10 mouse cellular contexts compared by ENCODE assay signal in genomic region chr11:97807626-97808025, GRCm38 (mm10). TPM values are rescaled to one million over a fixed set of nuclear protein-coding genes. Genes with fewer than 3 reads are reported as not detected.
A peak's percentile ranks its signal among the peaks of the same experiment; 100 is the strongest.
DNase-seq lines count a peak whose midpoint lies in the region; ATAC-seq and TF ChIP-seq lines count a peak whose summit lies in the region.
"Had no signal": no experiment of that assay in that cellular context is flagged by ENCODE, and none has a peak within 500 bp of the region (broad histone marks: within the 10 kb centered on the region; RNA-seq: fewer than 3 reads in every experiment).

No protein-coding gene starts in this region.

- H3K4me2 ChIP-seq in lung, postnatal 0 days (replicated peaks; ENCODE audit: low read depth, low read length), result no peak overlapping the region
- no peak overlapping the region for H3K4me2 ChIP-seq in hindbrain, embryonic 14.5 days (replicated peaks)
- H3K4me2 ChIP-seq in neural tube, embryonic 13.5 days, result no peak overlapping the region

- no peak overlapping the region for H3K4me3 ChIP-seq in lung, postnatal 0 days (ENCODE audit: low read depth, low read length)
- no peak overlapping the region for H3K4me3 ChIP-seq in hindbrain, embryonic 14.5 days (replicated peaks; ENCODE audit: low read length)
- no peak overlapping the region for H3K4me3 ChIP-seq in neural tube, embryonic 13.5 days

- no peak for TF ChIP-seq CTCF in lung, postnatal 0 days (IDR thresholded peaks at IDR 0.05)

- no peaks in the 10 kb centered on the region for H3K9me3 ChIP-seq in lung, postnatal 0 days (ENCODE audit: low read length)
- no peaks in the 10 kb centered on the region for H3K9me3 ChIP-seq in hindbrain, embryonic 14.5 days (ENCODE audit: control insufficient read depth, low read length)
- H3K9me3 ChIP-seq in neural tube, embryonic 13.5 days, result no peaks in the 10 kb centered on the region

- DNase-seq in cerebellum, adult 11-12 months, result peak; percentile 46
- DNase-seq in cerebellum, adult 8-10 months, result no peak
- no peak for DNase-seq in lung, postnatal 0 days (ENCODE audit: low spot score)
- no peak for DNase-seq in lung, adult 18-20 months
- DNase-seq in hindbrain, embryonic 14.5 days (ENCODE audit: low spot score), result no peak
- no peak for DNase-seq in left cerebral cortex, adult 8-10 months (ENCODE audit: low spot score in 2 of 2)
- DNase-seq in gastrocnemius, postnatal 25 days, result no peak

- no peak for TF ChIP-seq EP300 in lung, postnatal 0 days (IDR thresholded peaks at IDR 0.05)

- peak overlapping the region; percentile 71 for H3K27ac ChIP-seq in lung, postnatal 0 days (ENCODE audit: low read length)
- peak overlapping the region; percentile 57; the same call in 1 of the 2 replicates for H3K27ac ChIP-seq in hindbrain, embryonic 14.5 days
- peak overlapping the region; percentile 73 for H3K27ac ChIP-seq in neural tube, embryonic 13.5 days (replicated peaks)
- H3K27ac ChIP-seq: macrophage had no signal

- peaks cover 64% of the 10 kb centered on the region for H3K4me1 ChIP-seq in lung, postnatal 0 days (ENCODE audit: insufficient read depth, low read depth, low read length)
- H3K4me1 ChIP-seq in hindbrain, embryonic 14.5 days (replicated peaks; ENCODE audit: control insufficient read depth, insufficient read depth, low read length), result peaks cover 78% of the 10 kb centered on the region
- peaks cover 97% of the 10 kb centered on the region for H3K4me1 ChIP-seq in neural tube, embryonic 13.5 days (replicated peaks)

- no peaks in the 10 kb centered on the region for H3K27me3 ChIP-seq in lung, postnatal 0 days (replicated peaks; ENCODE audit: insufficient read depth, low read length)
- no peaks in the 10 kb centered on the region for H3K27me3 ChIP-seq in hindbrain, embryonic 14.5 days (ENCODE audit: control insufficient read depth, insufficient read depth, low read length)
- H3K27me3 ChIP-seq in neural tube, embryonic 13.5 days, result no peaks in the 10 kb centered on the region

- no peak overlapping the region for H3K9ac ChIP-seq in lung, postnatal 0 days (replicated peaks; ENCODE audit: low read depth)
- H3K9ac ChIP-seq in hindbrain, embryonic 14.5 days, result no peak overlapping the region
- H3K9ac ChIP-seq in neural tube, embryonic 13.5 days, result no peak overlapping the region

- peaks cover 11% of the 10 kb centered on the region; the same call in 1 of the 2 replicates for H3K36me3 ChIP-seq in lung, postnatal 0 days (ENCODE audit: insufficient read depth, low read length)
- H3K36me3 ChIP-seq in hindbrain, embryonic 14.5 days (replicated peaks; ENCODE audit: control insufficient read depth, insufficient read depth), result peaks cover 38% of the 10 kb centered on the region
- peaks cover 30% of the 10 kb centered on the region for H3K36me3 ChIP-seq in neural tube, embryonic 13.5 days

- 11% methylated on average over 6 of the region's 6 CpGs for WGBS in lung, postnatal 0 days
- 51% methylated on average over 6 of the region's 6 CpGs for WGBS in hindbrain, embryonic 14.5 days
- 52% methylated on average over 6 of the region's 6 CpGs for WGBS in neural tube, embryonic 13.5 days

- ATAC-seq in lung, postnatal 0 days, result no peak
- ATAC-seq in hindbrain, embryonic 14.5 days (ENCODE audit: low FRiP score), result no peak
- ATAC-seq in neural tube, embryonic 13.5 days (ENCODE audit: low read depth), result no peak

RNA-seq across cellular contexts. Expression of gene Lasp1, which starts 8.8 kb away (rescaled TPM):
- polyA plus RNA-seq in lung, postnatal 0 days (2015; fragmentation: Nextera tagmentation; extraction: Ambion mirVana), result 96.4 and 107 TPM in 2 replicates
- polyA plus RNA-seq in hindbrain, embryonic 14.5 days (2014; fragmentation: Nextera tagmentation; extraction: Ambion mirVana), result 110 and 126 TPM in 2 replicates
- 114 and 123 TPM in 2 replicates for polyA plus RNA-seq in neural tube, embryonic 13.5 days (2015; fragmentation: Nextera tagmentation; extraction: Ambion mirVana)
- 100 to 1,000 TPM; 138 to 169 (median 155) TPM for total RNA-seq in left cerebral cortex, adult 8-10 months (2022)
- total RNA-seq in gastrocnemius, postnatal 25 days (2021), result 10 to 100 TPM; 18.3 to 21.9 TPM

RNA-seq across cellular contexts. Expression of gene Rpl23, which starts 25.4 kb away (rescaled TPM):
- 464 and 478 TPM in 2 replicates for polyA plus RNA-seq in lung, postnatal 0 days (2015; fragmentation: Nextera tagmentation; extraction: Ambion mirVana)
- 324 and 419 TPM in 2 replicates for polyA plus RNA-seq in hindbrain, embryonic 14.5 days (2014; fragmentation: Nextera tagmentation; extraction: Ambion mirVana)
- 351 and 415 TPM in 2 replicates for polyA plus RNA-seq in neural tube, embryonic 13.5 days (2015; fragmentation: Nextera tagmentation; extraction: Ambion mirVana)
- 100 to 1,000 TPM; 331 to 461 (median 392) TPM for total RNA-seq in left cerebral cortex, adult 8-10 months (2022)
- 100 to 1,000 TPM; 379 to 436 TPM for total RNA-seq in gastrocnemius, postnatal 25 days (2021)

RNA-seq across cellular contexts. Expression of gene 1700001P01Rik, which starts 31.9 kb away (rescaled TPM):
- polyA plus RNA-seq in lung, postnatal 0 days (2015; fragmentation: Nextera tagmentation; extraction: Ambion mirVana), result not detected in 2 replicates
- polyA plus RNA-seq in hindbrain, embryonic 14.5 days (2014; fragmentation: Nextera tagmentation; extraction: Ambion mirVana), result 0.68 TPM in 1 of 2 replicates, not detected in the other
- 0.67 TPM in 1 of 2 replicates, not detected in the other for polyA plus RNA-seq in neural tube, embryonic 13.5 days (2015; fragmentation: Nextera tagmentation; extraction: Ambion mirVana)
- 1 to 10 TPM in 1 of 4 experiments, under 1 TPM in 2, not detected in 1; 0.65 to 1.2 (median 0.84) TPM for total RNA-seq in left cerebral cortex, adult 8-10 months (2022)
- total RNA-seq in gastrocnemius, postnatal 25 days (2021), result not detected
- total RNA-seq: adrenal gland, adult 18-20 months had no signal
- polyA plus RNA-seq: macrophage had no signal

RNA-seq across cellular contexts. Expression of gene B230217C12Rik, which starts 33.0 kb away (rescaled TPM):
- 1.3 and 1.5 TPM in 2 replicates for polyA plus RNA-seq in lung, postnatal 0 days (2015; fragmentation: Nextera tagmentation; extraction: Ambion mirVana)
- polyA plus RNA-seq in hindbrain, embryonic 14.5 days (2014; fragmentation: Nextera tagmentation; extraction: Ambion mirVana), result 38.2 and 38.8 TPM in 2 replicates
- polyA plus RNA-seq in neural tube, embryonic 13.5 days (2015; fragmentation: Nextera tagmentation; extraction: Ambion mirVana), result 31.0 and 32.3 TPM in 2 replicates
- 10 to 100 TPM; 73.0 to 83.2 (median 79.8) TPM for total RNA-seq in left cerebral cortex, adult 8-10 months (2022)
- total RNA-seq in gastrocnemius, postnatal 25 days (2021), result under 1 TPM; 0.48 to 0.67 TPM

RNA-seq across cellular contexts. Expression of gene Cwc25, which starts 41.3 kb away (rescaled TPM):
- polyA plus RNA-seq in lung, postnatal 0 days (2015; fragmentation: Nextera tagmentation; extraction: Ambion mirVana), result 12.7 and 13.2 TPM in 2 replicates
- 8.1 and 11.2 TPM in 2 replicates for polyA plus RNA-seq in hindbrain, embryonic 14.5 days (2014; fragmentation: Nextera tagmentation; extraction: Ambion mirVana)
- polyA plus RNA-seq in neural tube, embryonic 13.5 days (2015; fragmentation: Nextera tagmentation; extraction: Ambion mirVana), result 18.8 and 19.1 TPM in 2 replicates
- 10 to 100 TPM; 17.0 to 20.6 (median 19.1) TPM for total RNA-seq in left cerebral cortex, adult 8-10 months (2022)
- total RNA-seq in gastrocnemius, postnatal 25 days (2021), result 1 to 10 TPM; 4.9 to 6.4 TPM
